Mouse (Mus musculus): ENCODE measurements around the gene Ankar. TPM values are rescaled to one million over a fixed set of nuclear protein-coding genes. Genes with fewer than 3 reads are reported as not detected.

Ankar gene
- polyA plus RNA-seq, 1 experiment from 2014 or later: not detected

DNA sequence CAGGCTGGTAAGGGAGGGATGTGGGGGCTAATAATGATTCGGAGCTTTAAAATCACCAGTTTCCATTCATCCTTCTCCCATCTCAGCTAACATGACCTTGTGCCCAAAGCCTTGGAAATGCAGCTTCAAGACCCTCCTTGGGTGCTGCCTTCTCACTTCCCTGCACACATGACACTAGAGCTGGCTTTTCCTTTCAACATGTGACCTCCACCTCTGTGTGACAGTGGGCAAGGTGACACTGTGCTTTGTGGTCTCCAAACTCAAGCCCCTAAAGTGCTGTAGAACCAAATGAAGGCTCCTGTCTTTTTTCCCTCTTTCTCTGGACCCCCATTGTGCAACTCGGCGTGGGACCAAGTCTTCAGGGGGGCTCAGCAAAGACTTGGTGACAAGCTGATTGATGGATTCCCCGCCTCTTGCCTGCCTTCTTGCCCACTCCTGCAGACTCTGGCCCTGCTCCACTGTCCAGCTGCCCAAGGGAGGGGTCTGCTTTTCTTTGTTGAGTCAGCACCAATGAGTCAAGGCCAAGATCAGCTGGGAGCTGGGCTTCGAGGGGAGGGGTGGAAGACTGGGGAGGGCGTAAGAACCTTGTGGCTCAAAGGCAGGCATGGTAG lies 19.8 kb upstream of the Ankar start:
- Histone ChIP-seq H3K9me3 (replicated peaks) (no peaks in the 10 kb centered on the region), H3K27me3 (ENCODE audit: low read depth, poor library complexity, severe bottlenecking) (no peaks in the 10 kb centered on the region), H3K4me3 (no peak overlapping the region), H3K36me3 (peaks cover 7% of the 10 kb centered on the region), H3K4me1 (peaks cover 7% of the 10 kb centered on the region), H3K27ac (no peak overlapping the region)
- DNase-seq (ENCODE audit: low spot score): no peak
- WGBS: 48% methylated on average over 6 of the region's 6 CpGs

DNA sequence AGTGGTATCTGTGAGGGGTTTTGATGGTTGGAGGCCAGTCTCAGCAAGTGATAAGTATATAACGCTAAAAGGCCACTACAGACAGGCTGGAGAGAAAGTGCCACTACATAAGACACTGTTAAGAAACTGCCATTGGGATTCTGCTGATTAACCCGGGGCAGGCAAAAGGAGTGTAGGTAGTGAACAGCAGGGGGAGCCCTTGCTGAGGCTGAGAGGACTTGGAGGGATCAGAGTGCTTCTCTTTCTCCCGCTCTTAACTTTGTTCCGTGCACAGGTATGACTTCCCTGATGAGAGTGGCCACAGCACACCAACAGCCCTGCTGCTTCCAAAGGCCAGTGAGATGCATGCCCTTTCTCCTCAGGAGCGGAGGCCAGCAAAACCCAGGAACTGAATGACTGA lies 18.5 kb upstream of the Ankar start:
- Histone ChIP-seq H3K36me3 (peaks cover 21% of the 10 kb centered on the region), H3K4me3 (no peak overlapping the region), H3K27me3 (ENCODE audit: low read depth, poor library complexity, severe bottlenecking) (no peaks in the 10 kb centered on the region), H3K27ac (no peak overlapping the region), H3K4me1 (peaks cover 7% of the 10 kb centered on the region), H3K9me3 (replicated peaks) (no peaks in the 10 kb centered on the region)
- WGBS: 29% methylated on average over 5 of the region's 5 CpGs
- DNase-seq (ENCODE audit: low spot score): peak; percentile 77

DNA sequence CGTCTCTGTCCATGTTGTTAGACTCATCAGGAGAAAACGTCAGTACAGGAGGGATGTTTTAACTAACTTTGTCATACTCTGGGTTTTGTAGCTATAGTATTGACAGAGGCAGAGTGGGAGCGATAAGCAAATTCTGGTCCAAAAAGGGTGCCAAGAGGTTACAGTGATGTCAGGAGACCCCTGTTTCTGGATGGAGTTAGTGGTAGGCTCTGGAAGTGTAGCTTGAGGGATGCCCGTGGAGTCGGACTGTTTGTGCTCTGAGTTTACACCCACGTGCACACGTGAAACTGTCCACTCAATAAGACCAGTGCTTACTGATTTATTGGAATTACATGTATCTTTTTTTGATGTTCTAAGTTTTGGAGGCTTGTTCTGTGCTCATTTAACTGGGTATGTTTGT lies 17.2 kb upstream of the Ankar start:
- no peak overlapping the region for H3K4me3 ChIP-seq
- 92% methylated on average over 7 of the region's 7 CpGs for WGBS
- no peaks in the 10 kb centered on the region for H3K9me3 ChIP-seq (replicated peaks)
- H3K36me3 ChIP-seq: peaks cover 34% of the 10 kb centered on the region
- H3K4me1 ChIP-seq: peaks cover 14% of the 10 kb centered on the region
- no peak overlapping the region for H3K27ac ChIP-seq
- no peaks in the 10 kb centered on the region for H3K27me3 ChIP-seq (ENCODE audit: low read depth, poor library complexity, severe bottlenecking)
- no peak for DNase-seq (ENCODE audit: low spot score)

DNA sequence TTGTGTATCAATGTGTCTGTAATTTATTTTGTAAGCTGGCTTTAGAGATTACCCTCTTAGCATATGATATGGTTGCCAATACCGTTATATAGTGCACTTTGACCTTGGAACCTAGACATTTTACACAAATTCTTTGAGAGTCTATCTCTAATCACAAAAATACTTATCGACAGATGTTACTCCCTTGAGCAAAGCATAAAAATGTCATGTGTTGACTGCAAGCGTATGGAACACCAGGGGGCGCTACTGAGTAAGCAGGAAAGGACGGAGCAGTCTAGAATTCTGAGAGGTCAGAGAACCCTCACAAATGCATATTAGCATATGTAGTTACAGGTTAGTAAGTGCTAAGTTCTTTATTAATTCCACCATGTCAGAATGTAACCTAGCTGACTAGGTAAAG lies 16.5 kb upstream of the Ankar start:
- 13% methylated on average over 5 of the region's 5 CpGs for WGBS
- no peak overlapping the region for H3K4me3 ChIP-seq
- DNase-seq (ENCODE audit: low spot score): peak; percentile 88
- H3K4me1 ChIP-seq: peaks cover 19% of the 10 kb centered on the region
- no peaks in the 10 kb centered on the region for H3K9me3 ChIP-seq (replicated peaks)
- peaks cover 36% of the 10 kb centered on the region for H3K36me3 ChIP-seq
- no peak overlapping the region for H3K27ac ChIP-seq
- no peaks in the 10 kb centered on the region for H3K27me3 ChIP-seq (ENCODE audit: low read depth, poor library complexity, severe bottlenecking)

DNA sequence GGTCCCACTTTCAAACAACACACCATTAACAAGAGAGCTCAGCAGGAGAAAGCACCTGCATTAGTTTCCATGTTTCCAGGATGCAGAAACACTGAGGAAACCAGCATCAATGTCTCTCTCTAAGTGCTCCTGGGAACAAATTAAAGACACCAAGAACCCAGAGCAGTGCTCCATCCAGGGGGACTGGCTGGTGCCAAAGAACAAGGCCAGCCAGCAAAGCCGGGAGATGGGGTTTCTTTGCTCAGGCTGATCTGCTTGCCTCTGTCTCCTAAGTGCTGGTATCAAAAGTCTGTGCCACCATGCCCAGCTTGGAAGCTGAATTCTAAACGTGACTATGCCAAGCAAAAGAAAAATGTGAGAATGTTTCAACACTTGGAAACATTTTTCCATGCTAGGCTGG lies 16.0 kb upstream of the Ankar start:
- Histone ChIP-seq H3K27me3 (ENCODE audit: low read depth, poor library complexity, severe bottlenecking) (no peaks in the 10 kb centered on the region), H3K4me1 (peaks cover 19% of the 10 kb centered on the region), H3K27ac (no peak overlapping the region)

DNA sequence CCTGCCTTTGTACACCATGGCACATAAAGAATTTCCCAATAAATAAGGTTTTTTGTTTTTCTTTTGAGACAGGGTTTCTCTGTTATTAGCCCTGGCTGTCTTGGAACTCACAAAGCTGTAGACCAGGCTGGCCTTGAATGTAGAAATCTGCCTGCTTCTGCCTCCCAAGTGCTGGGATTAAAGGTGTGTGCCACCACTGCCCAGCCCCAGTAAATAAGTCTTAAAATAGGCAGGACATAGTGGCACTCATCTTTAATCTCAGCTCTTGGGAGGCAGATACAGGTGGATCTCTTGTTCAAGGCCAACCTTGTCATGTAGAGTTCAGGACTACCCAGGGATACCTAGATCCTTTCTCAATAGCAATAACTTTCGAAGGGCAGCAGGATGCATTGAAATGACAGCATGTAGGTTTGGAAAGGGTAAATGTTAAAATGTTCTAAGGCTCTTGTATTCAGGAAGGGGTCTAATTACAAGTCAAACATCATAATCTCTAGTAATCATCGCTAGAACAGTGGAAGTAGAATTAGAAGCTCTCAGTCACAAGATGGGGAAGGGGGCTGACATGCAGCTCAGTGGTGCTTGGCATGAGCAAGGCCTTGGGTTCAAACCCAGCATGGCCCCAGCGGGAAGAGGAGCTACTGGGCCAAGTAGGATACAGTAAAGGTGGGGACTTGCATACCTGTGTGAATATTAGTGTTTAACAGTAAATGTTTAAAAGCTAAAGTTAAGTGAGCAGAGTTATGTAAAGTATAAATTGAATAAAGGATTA lies 15.4 kb upstream of the Ankar start:
- no peaks in the 10 kb centered on the region for H3K27me3 ChIP-seq (ENCODE audit: low read depth, poor library complexity, severe bottlenecking)
- H3K36me3 ChIP-seq: peaks cover 36% of the 10 kb centered on the region
- H3K4me1 ChIP-seq: peaks cover 19% of the 10 kb centered on the region
- no peak overlapping the region for H3K27ac ChIP-seq
- no peak for DNase-seq (ENCODE audit: low spot score)
- 78% methylated on average over 3 of the region's 3 CpGs for WGBS
- H3K9me3 ChIP-seq (replicated peaks): no peaks in the 10 kb centered on the region
- H3K4me3 ChIP-seq: no peak overlapping the region

More for the DNA sequence above, 16.0 kb upstream of the Ankar start:
- 62% methylated on average over 2 of the region's 2 CpGs for WGBS
- no peak overlapping the region for H3K4me3 ChIP-seq
- peaks cover 36% of the 10 kb centered on the region for H3K36me3 ChIP-seq
- no peak for DNase-seq (ENCODE audit: low spot score)
- no peaks in the 10 kb centered on the region for H3K9me3 ChIP-seq (replicated peaks)

DNA sequence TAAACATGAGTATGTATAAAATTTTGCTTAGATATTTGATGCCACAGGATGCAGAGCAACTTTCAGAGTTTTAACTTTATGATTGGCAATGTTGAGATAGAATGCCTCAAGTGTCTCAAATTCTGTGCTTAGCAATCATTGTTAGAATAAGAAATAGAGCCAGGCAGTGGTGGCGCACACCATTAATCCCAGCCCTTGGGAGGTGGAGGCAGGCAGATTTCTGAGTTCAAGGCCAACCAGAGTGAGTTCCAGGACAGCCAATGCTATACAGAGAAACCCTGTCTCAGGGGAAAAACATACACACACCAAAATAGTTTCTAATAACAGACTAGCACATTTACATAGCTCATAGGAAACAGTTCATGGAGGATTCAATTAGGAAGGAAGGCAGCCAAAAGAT lies 14.7 kb upstream of the Ankar start:
- Histone ChIP-seq H3K27ac (no peak overlapping the region), H3K36me3 (peaks cover 33% of the 10 kb centered on the region), H3K9me3 (replicated peaks) (no peaks in the 10 kb centered on the region), H3K4me3 (no peak overlapping the region), H3K4me1 (peaks cover 13% of the 10 kb centered on the region), H3K27me3 (ENCODE audit: low read depth, poor library complexity, severe bottlenecking) (no peaks in the 10 kb centered on the region)
- DNase-seq (ENCODE audit: low spot score): no peak
- WGBS: 95% methylated on average over 1 of the region's 1 CpGs

DNA sequence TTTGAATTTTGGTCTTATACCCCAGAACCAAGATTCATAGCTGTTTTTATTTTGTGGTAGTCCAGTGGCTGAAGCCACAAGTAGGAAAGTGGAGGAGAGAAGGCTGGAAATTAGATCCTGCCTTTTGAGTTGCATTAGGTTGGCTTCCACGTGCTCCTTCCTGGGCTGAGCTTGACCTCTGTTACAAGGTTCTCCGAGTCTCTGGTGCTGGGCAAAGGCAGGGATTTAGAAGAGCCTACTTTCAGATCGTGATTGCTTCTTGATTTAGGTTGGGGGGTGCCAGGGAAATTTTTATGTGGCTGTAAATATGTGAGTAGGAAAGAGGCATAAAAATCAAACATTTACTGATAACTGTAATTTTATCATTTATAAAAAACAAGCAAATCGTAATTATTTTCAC lies 14.2 kb upstream of the Ankar start:
- no peak for DNase-seq (ENCODE audit: low spot score)
- H3K27me3 ChIP-seq (ENCODE audit: low read depth, poor library complexity, severe bottlenecking): no peaks in the 10 kb centered on the region
- WGBS: 77% methylated on average over 4 of the region's 4 CpGs
- peaks cover 12% of the 10 kb centered on the region for H3K4me1 ChIP-seq
- H3K9me3 ChIP-seq (replicated peaks): no peaks in the 10 kb centered on the region
- H3K27ac ChIP-seq: no peak overlapping the region
- H3K4me3 ChIP-seq: no peak overlapping the region
- peaks cover 33% of the 10 kb centered on the region for H3K36me3 ChIP-seq

DNA sequence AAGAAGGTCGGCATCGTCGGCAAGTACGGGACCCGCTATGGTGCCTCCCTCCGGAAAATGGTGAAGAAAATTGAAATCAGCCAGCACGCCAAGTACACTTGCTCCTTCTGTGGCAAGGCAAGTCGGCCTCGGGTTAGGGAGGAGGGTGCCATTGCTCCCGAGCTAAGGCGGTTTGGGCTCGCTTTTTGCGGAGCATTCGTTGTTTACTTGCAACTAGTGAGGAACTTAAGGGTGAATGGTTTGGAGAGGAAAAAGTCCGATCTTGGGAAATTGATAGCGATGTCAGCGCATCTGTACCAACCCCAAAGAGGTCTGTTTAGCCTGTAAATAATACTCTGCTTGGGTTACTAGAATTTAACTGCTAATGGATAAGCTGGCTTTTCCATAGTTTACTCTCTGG lies 11.3 kb upstream of the Ankar start:
- Histone ChIP-seq H3K9me3 (replicated peaks) (no peaks in the 10 kb centered on the region), H3K27ac (peak overlapping the region; percentile 95), H3K4me1 (peaks cover 12% of the 10 kb centered on the region), H3K36me3 (peaks cover 33% of the 10 kb centered on the region), H3K27me3 (ENCODE audit: low read depth, poor library complexity, severe bottlenecking) (no peaks in the 10 kb centered on the region), H3K4me3 (peak overlapping the region; percentile 88)
- DNase-seq (ENCODE audit: low spot score): no peak
- 2% methylated on average over 17 of the region's 17 CpGs for WGBS

DNA sequence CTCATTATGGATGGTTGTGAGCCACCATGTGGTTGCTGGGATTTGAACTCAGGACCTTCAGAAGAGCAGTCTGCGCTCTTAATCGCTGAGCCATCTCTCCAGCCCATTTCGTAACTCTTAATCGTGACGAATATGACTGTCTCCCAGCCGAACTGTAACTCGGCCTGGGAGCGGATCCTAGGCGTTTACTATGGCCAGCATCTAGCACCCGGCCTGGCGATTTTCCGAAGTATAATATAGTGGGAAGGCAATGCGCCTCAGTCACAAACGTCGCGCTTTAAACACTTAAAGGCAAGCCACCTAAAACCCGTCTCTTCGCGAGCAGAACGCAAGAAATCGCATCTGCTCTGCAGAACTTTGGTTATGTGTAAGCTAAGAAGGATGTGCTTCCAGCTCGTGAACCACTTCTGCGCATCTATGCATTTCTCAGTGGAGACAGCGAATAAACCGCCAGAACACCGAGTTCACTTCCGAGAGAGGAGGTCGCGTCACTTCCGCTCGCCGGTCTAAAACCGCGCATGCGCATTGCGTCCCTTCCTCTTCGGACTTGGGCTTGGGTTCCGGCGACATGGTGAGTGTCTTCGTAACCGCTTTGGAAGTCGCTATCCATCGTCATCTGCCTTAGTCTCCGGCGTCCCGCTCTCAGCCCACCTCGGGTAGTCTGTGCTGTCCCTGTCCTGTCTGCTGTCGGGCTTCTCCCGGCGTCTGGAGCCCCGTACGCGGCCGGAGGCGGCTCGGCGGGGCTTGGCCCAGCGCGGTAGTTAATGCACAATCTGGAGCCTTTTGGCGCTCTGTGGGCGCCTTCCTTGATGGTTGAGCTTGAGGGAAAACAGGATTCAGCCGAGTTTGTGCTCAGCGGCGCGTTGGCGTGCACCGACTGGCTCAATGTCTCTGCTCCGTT lies 10.6 kb upstream of the Ankar start, which contains the start of gene Rpl37a:
Rpl37a (plus strand) TSS at position 538 of the 901 bp plus-strand sequence.
- peaks cover 33% of the 10 kb centered on the region for H3K36me3 ChIP-seq
- peak within 1 kb of the TSS; percentile 95 for H3K27ac ChIP-seq
- 3% methylated on average over 68 of the region's 68 CpGs for WGBS
- DNase-seq (ENCODE audit: low spot score): peak; percentile 98
- H3K4me1 ChIP-seq: peaks cover 12% of the 10 kb centered on the region
- peak within 1 kb of the TSS; percentile 88 for H3K4me3 ChIP-seq
- no peaks in the 10 kb centered on the region for H3K9me3 ChIP-seq (replicated peaks)
- H3K27me3 ChIP-seq (ENCODE audit: low read depth, poor library complexity, severe bottlenecking): no peaks in the 10 kb centered on the region

DNA sequence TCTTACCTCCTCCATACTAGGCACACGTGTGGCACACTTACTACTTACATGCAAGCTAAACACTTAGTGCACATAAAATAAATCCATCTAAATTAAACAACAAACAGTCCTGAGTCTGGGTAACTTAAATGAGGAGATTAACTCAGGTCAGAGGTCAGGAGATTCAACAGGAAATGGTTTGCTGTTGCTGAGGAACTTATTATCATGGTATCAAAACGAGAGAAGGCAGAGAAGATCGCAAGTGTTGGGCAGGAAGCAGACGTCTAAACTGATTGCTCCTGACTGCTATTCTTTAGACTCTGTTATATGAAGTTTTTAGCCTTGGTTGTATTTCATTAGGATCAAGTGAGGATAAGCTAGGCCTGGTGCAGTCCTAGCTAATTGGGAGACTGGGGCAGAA lies 7.1 kb upstream of the Ankar start:
- peaks cover 1% of the 10 kb centered on the region for H3K36me3 ChIP-seq
- no peak for DNase-seq (ENCODE audit: low spot score)
- H3K4me3 ChIP-seq: no peak overlapping the region
- 51% methylated on average over 4 of the region's 4 CpGs for WGBS
- H3K4me1 ChIP-seq: peaks cover 5% of the 10 kb centered on the region
- no peaks in the 10 kb centered on the region for H3K27me3 ChIP-seq (ENCODE audit: low read depth, poor library complexity, severe bottlenecking)
- H3K9me3 ChIP-seq (replicated peaks): no peaks in the 10 kb centered on the region
- no peak overlapping the region for H3K27ac ChIP-seq

DNA sequence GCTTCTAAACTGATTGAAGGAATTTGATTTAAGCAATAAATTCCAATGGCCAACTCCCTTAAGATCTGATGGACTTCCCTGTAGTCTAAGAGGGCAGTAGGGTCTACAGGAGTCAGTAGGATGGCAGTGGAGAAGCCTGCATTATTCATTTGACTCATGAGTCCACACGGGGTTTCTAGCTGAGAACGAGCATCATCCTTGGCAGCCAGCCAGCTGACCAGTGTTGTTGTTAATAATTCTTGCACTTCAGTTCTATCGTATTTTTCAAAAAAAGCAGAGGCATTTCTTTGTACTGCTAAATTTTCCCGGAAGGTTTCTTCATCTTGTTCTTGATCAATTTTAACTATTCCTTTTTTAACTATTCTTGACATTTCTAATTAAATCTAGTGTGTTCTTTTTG lies 1.7 kb downstream of the Ankar start:
- DNase-seq (ENCODE audit: low spot score): no peak
- Histone ChIP-seq H3K4me3 (no peak overlapping the region), H3K27me3 (ENCODE audit: low read depth, poor library complexity, severe bottlenecking) (no peaks in the 10 kb centered on the region), H3K27ac (no peak overlapping the region), H3K9me3 (replicated peaks) (no peaks in the 10 kb centered on the region), H3K36me3 (no peaks in the 10 kb centered on the region), H3K4me1 (no peaks in the 10 kb centered on the region)
- 93% methylated on average over 4 of the region's 4 CpGs for WGBS

DNA sequence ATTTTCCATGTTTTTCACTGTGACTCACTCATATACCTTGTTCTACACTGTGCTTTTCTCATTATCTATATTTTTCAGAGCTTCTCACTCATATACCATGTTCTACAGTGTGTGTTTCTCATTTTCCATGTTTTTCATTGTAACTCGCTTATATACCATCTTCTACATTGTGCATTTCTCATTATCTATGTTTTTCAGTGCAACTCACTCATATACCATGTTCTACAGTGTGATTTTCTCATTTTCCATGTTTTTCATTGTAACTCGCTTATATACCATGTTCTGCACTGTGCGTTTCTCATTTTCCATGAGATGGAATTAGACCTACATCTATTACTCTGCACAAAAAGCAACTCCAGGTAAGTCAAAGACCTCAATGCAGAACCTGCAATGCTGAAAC lies 4.1 kb downstream of the Ankar start:
- Histone ChIP-seq H3K9me3 (replicated peaks) (no peaks in the 10 kb centered on the region), H3K27ac (no peak overlapping the region), H3K27me3 (ENCODE audit: low read depth, poor library complexity, severe bottlenecking) (no peaks in the 10 kb centered on the region), H3K4me3 (no peak overlapping the region), H3K36me3 (no peaks in the 10 kb centered on the region), H3K4me1 (no peaks in the 10 kb centered on the region)
- 56% methylated on average over 3 of the region's 3 CpGs for WGBS
- DNase-seq (ENCODE audit: low spot score): no peak

Measured in limb, embryonic 10.5 days (tissue).